Mouse (Mus musculus): Measurements from ENCODE around the gene Olfr1026.

DNA sequence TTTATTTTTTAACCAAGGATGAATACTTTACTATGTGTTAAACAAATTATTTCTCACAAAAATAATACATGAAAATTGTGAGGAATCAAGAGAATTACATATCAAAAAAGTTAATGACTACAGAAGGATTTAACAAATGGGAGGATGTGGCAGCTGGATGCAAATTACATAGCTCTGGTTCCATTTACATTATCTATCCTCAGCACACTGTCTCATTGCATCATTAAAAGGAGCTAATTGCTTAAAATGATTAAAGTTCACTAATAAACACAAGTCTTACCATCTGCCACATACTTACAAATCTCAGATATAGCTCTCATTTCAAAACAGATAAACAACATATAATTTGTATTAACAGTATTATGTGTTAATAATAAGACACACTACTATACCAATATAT lies 8.2 kb upstream of the Olfr1026 start:
- TF ChIP-seq EP300 (optimal IDR thresholded peaks at IDR 0.05) (no peak), CTCF (IDR thresholded peaks at IDR 0.05; ENCODE audit: low read depth) (no peak)
